Mouse (Mus musculus) layer of hippocampus, postnatal 10 days (tissue): ENCODE results near the gene Serpinh1. TPM values are rescaled to one million over a fixed set of nuclear protein-coding genes. Genes with fewer than 3 reads are reported as not detected.
A peak's percentile ranks its signal among the peaks of the same experiment; 100 is the strongest.

ENCODE experiments used
- DNase-seq, 2 experiments: peaks; one replicate each; pipeline ENCODE4 v3.0.0; 2021; ENCODE audit warnings: low spot score in 2 of 2
- long read RNA-seq: library from polyadenylated mRNA; stranded (forward); transcript quantifications from one replicate; pipeline ENCODE4 v2.0.0, GENCODE M21; 2023
- total RNA-seq, 2 experiments: library from RNA; stranded (reverse); gene quantifications; 2 replicates each; pipeline ENCODE4 v1.2.3; 2021

Gene Serpinh1
- 10 to 100 TPM; 58.2 to 62.0 TPM for total RNA-seq
- long read RNA-seq, transcript Serpinh1-201 (5 exons, 2,215 nt) = major isoform, 61 of 77 reads
- long read RNA-seq, partial matches to known transcripts = 9 of 77 reads
- long read RNA-seq, other reads (novel, unspliced or antisense) = 2 of 77 reads

DNA sequence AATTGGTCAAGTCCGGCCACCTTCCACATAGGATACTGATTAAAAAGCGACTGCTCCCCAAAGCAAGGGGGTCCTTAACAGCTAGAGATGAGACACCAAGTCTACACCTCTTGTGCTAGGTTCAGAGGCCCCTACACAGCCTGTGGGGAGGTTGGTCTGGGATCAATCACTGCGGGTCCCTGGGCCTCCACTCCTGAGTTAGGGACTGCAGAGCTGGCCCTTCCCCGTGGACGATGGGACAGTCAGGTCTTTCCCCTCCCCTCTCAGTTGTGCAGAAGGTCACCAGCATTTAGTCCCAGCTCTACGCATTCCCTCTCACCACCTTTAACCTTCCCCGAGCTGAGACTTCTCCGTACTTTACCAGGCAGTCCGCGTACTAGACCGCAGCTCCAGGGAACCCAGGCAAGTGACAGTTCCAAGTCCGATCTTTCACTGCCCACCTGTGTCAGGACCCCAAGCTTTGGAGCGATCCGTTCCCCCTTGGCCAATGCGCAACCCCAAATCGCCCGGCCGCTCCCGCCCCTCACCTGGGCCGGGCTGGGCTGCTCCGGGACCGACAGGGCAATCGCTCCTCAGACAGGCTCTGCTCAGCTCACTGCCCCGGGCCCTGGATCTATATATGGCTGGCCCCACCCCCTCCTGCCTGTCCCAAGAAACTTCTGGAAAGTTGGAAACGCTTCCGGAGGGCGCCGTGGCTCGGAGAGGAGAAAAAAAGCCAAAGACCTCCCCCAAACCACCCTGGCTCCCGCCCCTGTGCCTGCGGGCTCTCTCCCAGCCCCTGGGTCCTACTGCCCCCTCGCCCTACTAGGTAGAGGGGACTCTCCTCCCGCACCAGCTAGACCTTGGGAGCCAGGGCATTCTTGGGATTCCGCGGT lies at the start of gene Serpinh1:
Gene Serpinh1, minus strand, starts transcription at position 714 of the 875 bp plus-strand sequence.
- peak; percentile 48 to 68 for DNase-seq

DNA sequence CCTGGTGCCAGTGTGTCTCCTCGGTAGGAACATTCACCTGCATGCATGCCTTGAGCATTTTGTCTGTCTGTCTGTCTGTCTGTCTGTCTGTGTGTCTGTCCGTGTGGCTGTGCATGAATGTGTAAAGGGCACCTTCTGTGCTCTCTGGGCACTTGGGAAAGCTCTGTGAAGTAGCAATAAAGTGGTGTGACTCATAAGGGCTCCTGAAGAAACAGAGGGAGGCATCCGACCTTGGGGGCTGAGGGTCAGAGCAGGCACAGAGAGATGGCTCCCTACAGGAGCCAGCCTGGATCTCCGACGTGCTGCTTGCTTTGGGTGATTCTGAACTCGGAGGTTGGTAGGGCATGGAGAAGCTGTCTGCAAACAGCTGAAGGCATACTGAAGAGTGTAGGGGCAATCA lies 49.4 kb upstream of the Serpinh1 start:
- no peak for DNase-seq

DNA sequence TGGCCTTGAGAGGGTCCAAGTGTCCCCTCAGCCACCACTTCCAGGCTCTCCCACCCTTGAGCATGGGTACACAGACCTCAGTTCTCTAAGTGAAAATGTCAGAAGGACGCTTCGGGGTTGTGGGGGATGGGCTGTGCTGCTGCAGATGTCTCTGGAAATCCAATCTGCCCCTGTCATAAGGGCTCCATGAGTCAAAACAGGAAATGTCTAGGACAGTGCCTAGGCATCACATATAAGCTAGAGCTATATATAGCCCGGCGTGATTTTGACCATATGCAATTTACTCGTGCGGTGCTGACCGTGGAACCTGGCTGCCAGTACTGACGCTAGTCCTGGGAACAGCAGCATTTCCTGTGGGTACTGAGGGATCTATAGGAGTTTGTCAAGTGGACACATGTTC lies 48.3 kb upstream of the Serpinh1 start:
- DNase-seq = no peak

DNA sequence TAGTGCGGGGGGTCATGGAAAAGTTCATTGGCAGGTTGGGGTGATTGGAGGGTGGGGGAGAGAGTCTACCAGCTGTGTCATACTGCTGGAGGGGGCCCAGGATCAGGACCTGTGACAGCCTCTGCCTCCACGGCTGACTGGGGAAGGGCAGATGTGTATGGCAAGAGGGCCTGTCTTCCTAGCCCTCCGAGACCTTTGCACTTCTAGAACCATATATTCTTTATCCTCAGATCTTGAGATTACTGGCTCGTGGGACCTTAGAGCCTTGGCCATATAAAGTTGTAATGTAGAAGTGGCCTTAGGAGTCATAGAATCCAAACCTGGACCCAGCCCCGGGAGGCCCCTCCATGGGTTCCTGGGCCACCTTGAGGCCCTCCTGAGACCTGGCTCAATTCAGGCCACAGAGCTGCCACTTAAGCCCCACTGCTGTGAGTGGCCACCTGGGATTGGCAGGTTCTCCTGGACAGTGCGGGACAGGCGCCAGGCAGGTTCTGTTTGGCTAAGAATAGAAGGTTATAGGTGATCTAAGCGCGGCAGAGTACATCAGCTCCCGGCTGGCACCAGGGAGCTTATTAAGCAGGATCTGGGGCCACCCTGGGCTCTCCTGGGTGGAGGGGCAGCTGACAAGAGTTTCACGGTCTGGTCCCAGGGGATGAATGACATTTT lies 44.1 kb upstream of the Serpinh1 start:
- DNase-seq = no peak

DNA sequence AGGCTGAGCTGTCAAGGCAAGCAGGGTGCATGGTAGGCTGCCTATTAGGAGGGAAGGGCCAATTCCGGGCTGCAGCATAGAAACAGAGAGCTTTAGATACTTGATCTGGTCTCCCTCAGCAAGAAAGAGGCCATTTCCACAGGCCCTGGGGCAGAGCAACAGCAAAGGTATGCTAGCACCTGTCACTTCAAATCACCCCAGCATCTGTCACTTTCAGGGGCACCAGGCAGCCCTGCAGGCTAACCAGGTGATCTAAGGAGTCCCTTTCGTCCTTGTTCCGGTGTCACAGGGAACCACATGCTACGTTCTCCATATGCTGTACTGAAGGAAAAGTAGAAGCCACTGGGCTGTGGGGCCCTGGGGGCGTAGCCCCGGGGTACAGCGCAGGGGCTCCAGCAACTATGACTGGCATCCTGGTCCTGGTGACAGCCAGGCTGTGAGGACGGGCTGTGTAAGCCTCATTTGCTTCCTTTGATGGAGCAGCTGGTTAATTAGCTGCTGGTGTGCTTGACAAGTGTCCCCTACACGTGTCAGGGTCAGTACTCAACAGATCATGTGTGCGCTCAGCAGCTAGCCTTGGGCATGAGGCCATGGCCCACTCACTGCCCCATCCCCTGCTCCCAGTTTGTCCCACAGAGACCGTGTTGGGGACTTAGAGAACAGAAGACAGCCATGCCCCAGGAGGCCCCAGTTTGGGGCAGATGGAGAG lies 43.0 kb upstream of the Serpinh1 start:
- no peak for DNase-seq

DNA sequence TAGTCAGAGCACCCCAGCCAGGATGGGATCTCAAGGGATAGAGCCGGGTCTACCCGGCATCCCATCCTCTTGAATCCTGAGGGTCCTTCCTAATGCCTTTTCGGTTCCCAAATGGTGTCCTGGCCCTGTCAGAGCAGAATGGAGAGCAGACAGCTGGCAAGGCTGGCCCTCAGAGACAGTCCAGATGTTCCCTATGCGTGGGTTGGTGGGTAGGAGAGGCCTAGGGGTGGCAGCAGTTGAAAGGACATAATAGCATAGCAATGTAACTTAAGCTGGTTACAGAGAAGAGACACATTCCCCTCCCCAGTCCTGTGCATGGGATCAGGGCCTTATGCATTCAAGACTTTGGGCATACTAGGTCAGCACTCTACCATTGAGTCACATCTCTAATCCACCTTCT lies 42.3 kb upstream of the Serpinh1 start:
- no peak for DNase-seq

DNA sequence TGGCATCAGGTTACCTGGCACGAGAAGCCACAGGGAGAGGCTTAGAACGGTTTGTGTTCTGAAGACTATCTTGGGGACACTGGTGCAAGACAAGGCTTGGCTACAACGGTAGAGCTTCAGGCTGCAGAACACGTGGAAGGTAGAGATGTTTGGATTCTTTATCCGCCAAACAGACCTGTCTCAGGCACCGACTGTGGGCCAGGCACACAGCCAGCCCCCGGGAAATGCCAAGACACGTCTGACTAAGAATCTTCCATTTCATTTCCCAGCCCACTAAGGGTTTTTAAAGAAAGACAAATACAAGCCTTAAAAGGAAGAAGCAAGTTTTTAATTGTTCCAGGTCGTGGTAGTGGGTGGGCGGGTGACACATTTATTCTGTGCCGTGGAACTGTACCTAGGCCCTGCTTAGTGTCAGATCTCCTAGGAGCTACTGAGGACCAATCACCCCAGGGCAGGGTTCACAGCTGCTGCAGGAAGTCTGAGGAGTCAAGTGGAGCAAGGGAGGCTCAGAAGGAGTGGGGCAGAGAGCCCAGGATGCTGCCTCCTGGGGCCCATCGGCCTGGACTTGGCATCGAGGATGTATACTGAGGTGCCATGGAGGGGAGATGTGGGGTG lies 40.8 kb upstream of the Serpinh1 start:
- peak in 1 of 2 experiments; percentile 41 for DNase-seq

DNA sequence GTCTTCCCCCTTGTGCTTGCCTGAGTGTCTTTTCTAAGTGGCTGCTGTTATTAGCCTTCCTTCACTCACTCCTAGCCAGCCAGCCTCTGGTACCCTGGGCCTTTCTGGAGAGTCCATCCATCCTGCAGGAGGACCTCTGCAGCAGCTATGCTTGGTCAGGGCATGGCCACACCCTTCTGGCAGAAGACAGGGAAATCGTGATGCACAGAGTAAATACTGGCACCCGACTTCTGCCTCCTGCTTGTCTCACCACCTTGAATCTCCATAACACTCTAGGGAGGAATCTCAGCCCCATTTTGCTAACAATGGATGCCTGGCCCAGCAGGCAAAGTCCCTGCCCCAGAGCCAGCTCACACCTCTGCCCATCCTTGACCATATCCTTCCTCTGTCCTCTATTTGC lies 39.7 kb upstream of the Serpinh1 start:
- no peak for DNase-seq

DNA sequence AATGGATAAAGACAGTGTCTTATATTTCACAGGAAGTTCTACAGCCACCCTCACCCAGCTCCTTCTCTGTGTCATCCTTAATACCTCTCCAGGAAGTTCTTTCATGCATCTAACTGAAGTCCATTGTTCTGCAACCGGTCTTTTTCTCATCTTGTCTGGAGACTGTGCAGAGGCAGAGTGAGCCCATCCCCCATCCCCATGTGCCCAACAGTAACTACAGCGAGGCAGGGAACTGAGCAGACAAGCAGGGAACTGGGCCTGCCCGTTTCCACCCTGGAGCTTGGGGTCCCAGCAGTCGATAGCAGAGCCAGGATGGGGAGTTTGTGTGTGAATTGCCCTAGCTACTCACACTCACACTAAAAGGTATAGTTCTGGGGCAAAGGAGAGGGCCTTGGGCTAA lies 37.5 kb upstream of the Serpinh1 start:
- peak in 1 of 2 experiments; percentile 39 for DNase-seq

DNA sequence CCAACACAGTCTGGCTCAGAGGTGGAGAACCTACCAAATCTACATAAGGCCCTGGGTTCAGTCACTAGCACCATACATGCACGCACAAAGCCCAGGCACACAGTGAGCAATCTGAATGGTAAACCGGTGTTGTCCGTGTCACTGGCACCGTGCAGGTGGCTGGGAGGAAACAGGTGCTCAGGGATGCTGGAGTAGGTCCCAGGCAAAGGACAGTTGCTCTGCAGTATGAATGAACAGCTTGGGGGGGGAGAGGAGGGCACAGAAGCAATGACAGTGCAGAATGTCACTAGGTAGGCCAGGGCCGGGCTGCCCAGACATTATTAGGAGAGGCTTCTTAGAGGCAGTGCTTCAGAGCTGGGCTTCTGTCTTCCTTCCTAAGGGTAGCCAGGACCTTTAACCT lies 34.3 kb upstream of the Serpinh1 start:
- DNase-seq = no peak

DNA sequence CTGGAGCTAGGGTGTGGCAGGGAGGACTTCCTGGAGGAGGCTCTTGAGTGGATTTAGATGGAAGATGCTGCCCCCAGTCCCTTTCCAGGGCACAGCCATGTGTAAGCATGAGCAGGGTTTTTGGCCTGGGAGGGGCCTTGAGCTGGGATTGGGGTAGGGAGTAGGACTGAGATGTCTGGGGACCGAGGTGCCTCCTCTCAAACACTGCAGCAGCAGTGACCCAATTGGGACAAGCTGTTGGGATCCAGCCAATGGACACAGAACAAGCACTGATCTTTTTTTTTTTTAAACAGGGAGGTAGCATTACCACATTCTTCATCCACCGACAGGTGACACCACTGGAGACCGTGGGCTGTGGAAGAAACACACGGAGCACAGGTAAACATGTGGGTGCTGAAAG lies 33.8 kb upstream of the Serpinh1 start:
- DNase-seq = no peak

DNA sequence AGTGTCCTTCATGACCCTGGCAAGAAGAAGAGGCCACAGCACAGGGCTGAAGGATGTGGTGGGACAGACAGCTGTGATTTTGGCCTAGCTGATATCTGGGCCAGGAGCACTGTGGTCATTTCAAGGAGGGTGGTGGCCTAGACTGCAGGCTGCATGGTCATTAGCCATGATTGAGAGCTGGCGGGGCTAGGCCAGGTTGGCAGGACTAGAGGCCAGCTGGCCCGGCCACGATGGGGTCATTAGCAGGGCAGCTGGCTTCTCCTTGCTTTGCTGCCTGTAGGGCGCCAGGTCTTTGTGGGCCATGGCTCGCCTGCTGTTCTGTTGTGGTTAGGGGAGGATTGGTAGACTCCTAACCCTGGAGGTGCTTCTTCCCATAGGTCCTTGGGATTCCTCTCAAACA lies 33.0 kb upstream of the Serpinh1 start:
- no peak for DNase-seq

DNA sequence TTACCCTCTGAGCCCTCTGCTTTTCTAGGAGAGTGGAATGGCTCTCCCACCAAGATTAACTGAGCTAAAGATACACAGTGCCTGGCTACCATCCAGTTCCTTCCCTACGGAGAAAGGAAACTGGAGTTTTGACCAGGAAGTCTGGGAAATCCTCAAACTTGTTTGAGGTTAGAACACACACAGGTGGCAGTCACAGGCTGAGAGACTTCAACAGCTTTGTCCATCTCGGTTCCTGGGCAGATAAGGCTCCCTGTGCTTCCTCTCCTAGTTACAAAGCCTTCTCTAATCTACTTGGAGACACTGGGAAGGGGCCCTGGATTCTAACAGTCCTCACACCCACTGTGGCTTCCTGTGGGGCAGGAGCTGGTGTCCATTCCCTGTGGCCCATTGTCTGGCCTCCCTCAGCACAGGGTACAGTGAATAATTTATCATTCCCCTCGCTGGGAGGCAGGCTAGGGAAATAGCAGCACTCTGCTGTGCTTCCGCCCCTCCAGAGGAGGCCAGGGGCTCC lies 31.1 kb upstream of the Serpinh1 start:
- no peak for DNase-seq

DNA sequence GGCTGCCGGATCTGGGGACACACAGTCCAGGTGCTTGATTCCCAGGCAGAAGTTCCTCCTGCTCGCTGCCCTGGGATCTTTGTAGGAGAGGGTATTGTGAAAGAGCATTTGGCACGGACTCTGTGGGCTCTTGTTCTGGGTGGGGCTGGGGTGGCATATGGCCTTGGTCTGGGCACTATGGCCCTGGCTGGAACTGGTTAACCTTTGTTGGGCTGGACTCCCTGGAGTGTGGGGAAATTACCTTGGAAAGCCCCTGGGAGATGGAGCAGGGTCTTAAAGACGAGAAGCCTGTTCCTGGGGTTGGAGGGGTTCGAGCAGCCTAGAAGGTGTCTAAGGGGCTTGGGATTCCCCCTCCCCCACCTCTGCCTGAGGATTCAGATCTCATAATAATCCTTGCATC lies 30.2 kb upstream of the Serpinh1 start:
- no peak for DNase-seq

DNA sequence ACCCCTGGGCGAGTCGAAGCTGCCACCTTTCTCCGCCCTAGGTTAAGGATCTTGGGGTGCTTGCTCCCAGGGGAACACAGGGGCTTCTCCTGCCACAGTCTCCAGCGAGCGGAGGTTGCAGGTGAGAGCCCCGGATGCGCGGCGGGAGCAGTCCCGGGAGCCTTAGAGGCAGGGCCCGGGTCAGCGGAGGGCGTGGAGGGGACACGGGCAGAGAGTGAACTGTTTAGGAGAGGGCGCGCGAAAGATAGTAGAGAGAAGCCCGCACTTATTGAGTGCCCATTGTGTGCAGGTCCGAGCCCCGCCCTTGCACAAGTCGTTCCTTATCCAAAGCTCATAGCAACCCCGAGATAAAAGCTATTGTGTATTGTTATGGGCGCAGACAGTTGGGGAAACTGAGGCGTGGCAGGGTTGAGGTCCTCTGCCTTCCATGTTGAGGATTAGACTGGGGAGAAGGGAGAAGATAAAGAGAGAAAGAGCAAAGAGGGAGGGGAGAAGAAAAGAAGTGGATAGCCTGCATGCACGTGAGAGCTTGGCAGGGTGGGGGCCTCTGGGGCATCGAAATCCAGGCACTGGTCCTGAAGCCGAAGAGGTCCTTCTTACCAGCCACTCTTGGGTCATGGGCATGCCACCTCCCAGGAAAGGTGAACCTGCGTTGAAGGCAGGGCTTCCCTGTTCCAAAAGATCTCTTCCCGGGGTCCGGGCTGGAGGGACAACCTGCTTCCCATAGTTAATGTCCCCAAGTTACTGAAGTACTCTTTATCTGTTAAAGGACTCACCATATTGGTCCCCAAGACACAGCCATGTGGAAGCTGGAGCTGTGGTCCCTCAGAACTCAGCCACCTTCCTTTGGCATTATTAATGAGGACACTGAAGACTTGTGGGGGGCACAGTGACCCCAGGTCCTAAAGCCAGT lies 29.3 kb upstream of the Serpinh1 start:
- DNase-seq = no peak

DNA sequence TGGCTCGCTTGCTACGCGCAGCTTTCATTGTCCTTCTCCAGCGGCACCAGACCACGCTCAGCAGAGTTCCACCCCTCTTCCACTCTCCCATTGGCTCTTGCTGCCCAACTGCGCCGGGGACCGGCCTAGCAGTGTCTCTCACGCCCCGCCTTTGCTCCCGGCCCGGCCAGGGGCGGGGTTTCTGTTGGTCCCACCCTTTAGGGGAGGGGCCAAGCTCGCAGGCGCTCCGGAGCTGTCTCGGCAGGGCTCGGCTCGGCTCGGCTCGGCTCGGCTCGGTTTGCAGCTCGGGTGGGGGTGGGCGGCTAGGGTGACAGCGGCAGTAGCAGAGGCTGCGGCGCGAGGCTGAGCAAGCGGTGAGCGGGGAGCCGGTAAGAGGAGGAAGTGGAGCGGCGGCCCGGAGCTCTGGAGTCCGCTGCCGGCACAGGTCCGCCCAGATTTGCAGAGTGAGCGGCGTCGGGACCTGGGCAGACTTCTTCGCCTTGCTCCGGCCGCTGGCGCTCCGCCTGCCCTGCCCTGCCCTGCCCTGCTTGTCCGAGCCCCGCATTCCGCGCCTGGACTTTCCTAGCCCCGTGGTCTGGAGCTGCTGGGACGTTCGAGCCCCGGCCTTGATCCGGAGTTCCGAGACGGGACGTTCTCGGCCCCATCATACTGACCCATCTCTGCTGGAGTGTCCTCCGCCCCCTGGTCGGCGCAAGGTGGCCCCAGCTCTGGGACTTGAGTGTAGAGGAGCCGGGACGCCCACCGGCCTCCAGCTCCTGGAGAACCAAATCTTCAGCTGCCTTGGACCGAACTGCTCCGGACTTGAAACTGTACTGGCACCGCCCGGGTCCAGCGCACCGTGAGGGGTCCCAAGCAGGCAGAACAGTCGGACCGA lies 28.4 kb upstream of the Serpinh1 start, which contains the start of gene Gdpd5:
Gene Gdpd5, plus strand, starts transcription at position 201 of the 874 bp plus-strand sequence.
- DNase-seq = peak; percentile 100

DNA sequence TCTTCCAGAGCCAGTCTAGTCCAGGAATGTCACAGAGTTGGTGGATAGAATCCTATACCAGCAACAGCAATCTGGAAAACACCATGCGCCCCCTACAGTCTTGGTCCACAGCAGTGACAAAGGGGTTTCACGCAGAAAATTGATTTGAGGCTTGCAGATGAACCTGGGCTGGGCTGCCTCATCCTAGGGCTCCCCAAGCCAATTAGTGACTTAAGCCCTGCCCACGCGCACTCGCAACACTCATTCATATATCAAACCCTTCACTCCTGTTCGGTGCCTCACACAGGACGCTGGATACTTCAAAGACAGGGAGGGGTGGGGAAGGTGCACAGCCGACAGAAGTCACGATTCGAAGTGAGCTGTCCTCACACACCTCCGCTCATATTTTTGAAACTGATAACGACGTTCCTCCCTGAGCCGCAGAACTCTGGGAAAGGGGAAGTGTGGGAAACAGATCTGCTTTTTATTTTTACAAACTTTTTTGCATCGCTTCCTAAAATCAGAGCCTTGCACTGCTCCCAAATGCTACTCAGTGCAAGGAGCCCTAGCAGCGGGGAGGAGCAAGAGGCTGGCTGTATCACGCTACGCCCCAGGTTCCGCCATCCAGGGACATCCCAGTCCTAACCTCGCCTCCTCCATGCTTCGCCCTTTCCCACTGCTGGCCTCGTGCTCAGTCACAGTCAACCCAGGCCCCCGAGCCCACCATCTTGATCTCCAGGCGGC lies 27.6 kb upstream of the Serpinh1 start:
- peak; percentile 57 to 61 for DNase-seq

DNA sequence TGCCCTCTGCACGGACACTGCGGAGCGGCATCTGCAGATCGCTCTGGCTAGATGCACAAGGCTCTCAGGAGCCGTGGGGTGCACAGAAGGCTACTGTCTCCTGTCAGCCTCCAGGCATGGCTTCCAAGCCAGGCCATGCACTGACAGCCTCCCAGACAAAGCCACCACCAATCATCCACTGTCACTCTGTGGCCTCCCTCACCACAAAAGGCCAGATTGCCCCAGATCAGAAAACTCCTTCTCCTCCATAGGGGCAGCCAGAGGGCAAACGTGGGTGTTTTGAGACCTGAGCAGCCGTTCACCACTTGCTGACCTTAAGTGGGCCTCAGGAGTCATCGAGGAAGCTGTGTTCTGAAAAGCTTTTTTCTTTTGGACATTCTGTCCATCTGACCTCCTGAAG lies 25.8 kb upstream of the Serpinh1 start:
- DNase-seq = no peak
